Mouse (Mus musculus) spleen, postnatal 4 days (tissue): ENCODE measurements around the gene Stag1.

Experiments
- DNase-seq, 2 experiments: peaks; one replicate each; pipeline ENCODE4 v3.0.0; 2022; ENCODE audit warnings: low spot score in 2 of 2

Stag1 gene

DNA sequence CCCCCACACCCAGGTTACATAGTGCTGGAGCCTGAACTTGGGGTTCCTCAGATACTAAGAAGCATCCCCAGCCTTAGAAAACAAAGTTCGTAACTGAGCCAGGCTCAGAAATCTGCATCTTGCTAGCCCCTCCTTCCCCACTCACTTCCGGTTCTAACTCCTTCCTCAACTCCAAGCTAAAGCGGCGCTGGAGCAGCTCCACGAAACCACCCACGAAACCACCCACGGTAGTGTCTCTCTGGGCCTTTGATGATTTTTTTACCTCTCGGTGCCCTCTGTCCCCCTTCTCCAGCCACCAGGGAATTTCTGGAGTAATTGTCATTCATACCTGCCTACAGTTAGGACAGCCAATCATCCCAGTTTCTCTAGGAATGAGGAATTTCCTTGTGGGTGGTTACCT, at the start of gene Stag1:
TSS of gene Stag1 (plus strand) at position 253 of the 400 bp plus-strand sequence.
- DNase-seq, result no peak

GRCm38 (mm10) chr9:100548313-100548712, 49.3 kb upstream of the Stag1 start:
- DNase-seq, result peak; percentile 34 to 71

DNA sequence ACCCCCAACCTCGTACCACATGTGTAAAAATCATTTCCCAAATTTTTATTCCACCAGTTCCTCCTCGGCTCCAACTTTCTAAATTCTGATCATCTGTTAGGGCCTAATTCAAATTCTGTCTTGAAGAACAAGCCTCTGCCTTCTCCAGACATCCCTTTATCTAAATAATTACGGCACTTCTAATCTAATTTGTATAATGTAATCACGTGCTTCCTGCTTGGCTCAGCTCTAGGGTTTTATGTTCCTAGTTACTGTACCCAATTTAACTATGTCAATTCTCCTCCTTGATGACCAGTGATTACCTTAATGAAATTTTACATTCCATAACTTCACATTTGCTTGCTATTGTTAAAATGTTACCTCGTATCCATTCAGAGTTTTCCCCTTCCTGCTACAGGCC, 41.9 kb upstream of the Stag1 start:
- DNase-seq, result no peak

- no peak for DNase-seq
Observed at GRCm38 (mm10) chr9:100558023-100558573, 39.5 kb upstream of the Stag1 start.

- DNase-seq, result no peak
Observed at GRCm38 (mm10) chr9:100558991-100559390, 38.6 kb upstream of the Stag1 start.

GRCm38 (mm10) chr9:100560251-100560890, 37.2 kb upstream of the Stag1 start:
- DNase-seq, result no peak

- no peak for DNase-seq
Observed at GRCm38 (mm10) chr9:100569798-100570625, 27.6 kb upstream of the Stag1 start.

DNA sequence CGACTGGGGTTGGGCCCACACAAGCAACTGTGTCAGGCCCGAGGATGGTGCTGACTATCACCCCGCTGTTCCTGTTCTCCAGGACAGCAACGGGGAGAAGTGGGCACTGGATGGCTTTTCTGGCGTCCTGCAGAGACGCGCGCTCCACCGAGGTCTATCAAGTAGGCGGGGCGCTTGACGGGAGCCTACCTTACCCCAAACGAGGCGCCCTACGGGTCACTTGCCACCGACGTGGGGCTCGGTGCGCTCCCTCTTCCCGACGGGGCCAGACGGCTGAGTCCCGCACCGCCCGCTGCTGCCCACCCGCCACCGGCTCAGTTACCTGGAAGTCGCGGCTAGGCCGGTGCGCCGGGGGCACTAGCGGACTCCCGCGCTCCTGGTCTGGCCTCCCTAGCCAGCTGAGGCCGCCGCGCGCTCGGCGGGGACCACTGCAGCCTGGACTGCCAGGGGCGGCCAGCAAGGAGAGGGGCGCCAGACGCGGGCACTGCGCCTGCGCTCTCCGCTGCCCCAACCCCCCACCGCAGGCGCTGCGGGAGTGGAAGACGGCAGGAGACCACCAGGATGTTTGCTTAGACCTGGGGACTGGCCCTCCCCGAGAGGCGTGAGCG, 26.9 kb upstream of the Stag1 start, which contains the start of gene Slc35g2:
TSS of gene Slc35g2 (minus strand) at position 465 of the 608 bp plus-strand sequence.
- peak in 1 of 2 experiments; percentile 63 for DNase-seq

GRCm38 (mm10) chr9:100571511-100571910, 26.1 kb upstream of the Stag1 start:
- no peak for DNase-seq

- no peak for DNase-seq
Observed at GRCm38 (mm10) chr9:100573300-100573699, 24.3 kb upstream of the Stag1 start.

DNA sequence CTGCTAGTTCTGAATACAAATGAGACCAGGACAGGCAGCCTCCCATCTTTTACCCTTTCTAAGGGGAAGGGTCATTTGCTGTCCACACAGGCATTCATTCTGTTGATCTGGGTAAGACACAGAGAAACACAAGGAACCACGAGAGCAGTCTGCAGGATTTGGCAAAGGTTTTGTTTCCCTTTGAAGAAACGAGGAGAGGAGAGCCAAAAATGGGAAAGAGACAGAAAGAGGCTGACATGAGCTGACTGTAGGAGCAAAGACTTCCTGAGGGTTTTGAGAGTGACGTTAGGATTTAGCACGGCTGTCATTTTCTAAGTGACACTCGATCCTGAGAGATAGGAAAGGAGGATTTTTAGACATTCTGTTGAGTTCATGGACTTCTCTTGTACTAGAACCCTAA, 23.7 kb upstream of the Stag1 start:
- DNase-seq, result no peak

GRCm38 (mm10) chr9:100580196-100580740, 17.3 kb upstream of the Stag1 start:
- DNase-seq, result no peak

GRCm38 (mm10) chr9:100581543-100582492, 15.8 kb upstream of the Stag1 start:
- DNase-seq, result no peak

GRCm38 (mm10) chr9:100582883-100583575, 14.6 kb upstream of the Stag1 start:
- DNase-seq, result no peak

DNA sequence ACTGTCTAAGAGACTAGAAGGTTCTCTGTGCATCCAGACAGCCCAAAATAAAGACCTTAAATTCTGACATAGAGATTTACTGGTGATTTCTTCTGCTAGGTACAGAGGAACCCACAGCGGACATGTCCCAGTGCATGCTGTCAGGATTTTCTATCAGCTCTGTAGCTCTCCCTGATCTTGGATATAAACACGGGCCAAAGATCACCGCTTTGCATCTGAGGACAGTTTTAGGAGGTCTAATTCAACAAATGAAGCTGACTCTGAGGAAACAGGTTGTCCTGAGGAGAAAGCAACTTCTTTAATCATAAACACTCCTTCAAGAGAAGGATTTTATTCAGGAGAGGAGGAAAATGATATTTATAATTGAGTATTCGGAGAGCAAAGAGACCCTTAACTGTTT, 13.6 kb upstream of the Stag1 start:
- DNase-seq, result no peak

GRCm38 (mm10) chr9:100590462-100590861, 7.1 kb upstream of the Stag1 start:
- no peak for DNase-seq

DNA sequence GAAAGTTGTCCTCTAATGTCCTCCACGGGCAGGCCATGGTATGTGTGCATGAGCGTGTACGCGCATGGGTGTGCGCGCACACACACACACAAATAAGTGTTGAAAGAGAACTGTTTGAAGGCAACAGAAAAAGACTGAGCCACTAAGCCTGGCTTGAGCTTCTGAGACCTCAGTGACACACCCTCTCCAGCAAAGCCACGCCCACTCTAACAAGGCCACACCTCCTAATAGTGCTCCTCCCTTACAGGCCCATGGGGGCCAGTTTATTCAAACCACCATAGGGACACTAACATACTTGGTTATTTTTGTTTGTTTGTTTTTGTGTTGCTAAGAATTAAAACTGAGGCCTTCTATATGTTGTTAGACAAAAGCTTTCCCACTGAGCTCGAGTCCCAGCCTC, 1.3 kb upstream of the Stag1 start:
- no peak for DNase-seq

DNA sequence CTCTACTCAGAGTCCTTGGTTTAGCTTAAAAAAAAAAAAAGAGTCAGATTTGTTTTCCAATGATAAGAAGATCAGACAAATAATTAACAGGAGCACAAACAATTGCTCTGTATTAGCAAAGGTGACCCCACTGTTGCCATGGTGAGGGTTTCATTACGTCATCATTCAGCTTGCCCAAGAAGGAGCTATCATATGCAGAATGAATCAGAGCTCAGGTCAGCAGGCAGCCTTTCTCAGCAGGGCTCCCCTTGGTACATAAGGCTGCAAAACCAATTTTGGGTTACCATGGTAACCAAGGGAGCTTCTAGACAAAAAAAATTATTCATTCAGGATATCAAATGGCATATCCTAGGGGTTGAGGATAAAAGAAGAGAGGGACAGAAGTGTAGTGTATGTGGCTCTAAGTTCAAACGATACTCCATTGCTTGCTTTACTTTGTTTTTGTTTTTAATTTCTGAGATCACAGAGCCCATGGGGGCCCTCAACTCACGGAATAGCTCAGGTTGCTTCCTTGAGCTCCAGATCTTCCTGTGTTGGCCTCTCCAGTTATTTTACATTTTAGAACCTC, 2.2 kb downstream of the Stag1 start:
- no peak for DNase-seq

- no peak for DNase-seq
Observed at GRCm38 (mm10) chr9:100602130-100602529, 4.5 kb downstream of the Stag1 start.

DNA sequence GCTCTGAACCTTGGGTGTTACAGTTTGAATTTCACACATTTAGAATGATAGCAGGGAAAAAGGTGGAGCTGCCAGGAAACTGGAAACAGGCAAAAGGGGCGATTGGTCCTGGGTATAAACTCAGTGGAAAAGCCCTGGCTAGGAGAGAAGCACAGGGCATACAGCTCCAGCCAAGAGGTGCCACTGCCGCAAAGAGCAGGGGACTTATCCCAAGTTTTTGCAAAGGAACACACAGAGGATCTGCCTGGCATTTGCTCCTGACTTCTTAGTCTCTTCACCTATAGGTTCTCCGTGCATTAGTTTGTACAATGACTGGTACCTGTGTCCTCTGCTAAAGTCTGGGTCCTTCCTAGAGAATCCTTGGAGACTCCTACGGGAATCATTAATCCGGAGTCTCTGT, 5.6 kb downstream of the Stag1 start:
- no peak for DNase-seq
